Mouse (Mus musculus) neural tube, embryonic 13.5 days (tissue): ENCODE measurements at regions not wholly inside any gene's neighbourhood (a gene's known extent, or its start where the extent isn't known, plus 50 kb on each side); places are given as distances from the start of the nearest gene placed in this dataset.
A peak's percentile ranks its signal among the peaks of the same experiment; 100 is the strongest.

Experiments used
- ATAC-seq: fragments of 200-750 bp; cut with Nextera tagmentation; 2 replicates; pipeline ENCODE4 v1.8.0; 2017; ENCODE audit warnings: low read depth, mild to moderate bottlenecking, moderate TSS enrichment, moderate library complexity
- H3K27ac ChIP-seq: fragments of 300-500 bp; sonication (generic); replicated peaks from 2 replicates; pipeline ENCODE4 v1.5.1; 2015; ENCODE audit warnings: moderate library complexity, mild to moderate bottlenecking, inconsistent platforms
- H3K27me3 ChIP-seq: fragments of 300-500 bp; sonication (generic); 2 replicates; pipeline ENCODE4 v1.6.1; 2015; ENCODE audit warnings: mild to moderate bottlenecking, inconsistent platforms
- H3K36me3 ChIP-seq: fragments of 300-500 bp; sonication (generic); 2 replicates; pipeline ENCODE4 v1.6.1; 2015; ENCODE audit warnings: mild to moderate bottlenecking, inconsistent platforms
- H3K4me1 ChIP-seq: fragments of 300-500 bp; sonication (generic); replicated peaks from 2 replicates; pipeline ENCODE4 v1.6.1; 2015; ENCODE audit warnings: inconsistent platforms
- H3K4me2 ChIP-seq: fragments of 300-500 bp; sonication (generic); 2 replicates; pipeline ENCODE4 v1.6.1; 2015; ENCODE audit warnings: inconsistent platforms, mild to moderate bottlenecking, moderate library complexity
- H3K4me3 ChIP-seq: fragments of 300-500 bp; sonication (generic); 2 replicates; pipeline ENCODE4 v1.5.1; 2015; ENCODE audit warnings: mild to moderate bottlenecking, inconsistent platforms
- H3K9ac ChIP-seq: fragments of 300-500 bp; sonication (generic); 2 replicates; pipeline ENCODE4 v1.6.1; 2015; ENCODE audit warnings: moderate library complexity, mild to moderate bottlenecking, inconsistent platforms
- H3K9me3 ChIP-seq: fragments of 300-500 bp; sonication (generic); 2 replicates; pipeline ENCODE4 v1.6.1; 2016; ENCODE audit warnings: inconsistent platforms
- WGBS: fragments of 180-500 bp; shearing (Covaris S2); methylation state at CpG from one replicate; pipeline ENCODE4 v1.1.7; 2015; 5-methylcytosine and 5-hydroxymethylcytosine counted together

GRCm38 (mm10) chr7:71189757-71190156 lies 161.5 kb downstream of the Gm10295 start:
- peak; percentile 60 for ATAC-seq
- H3K27ac ChIP-seq = peak overlapping the region; percentile 59

DNA sequence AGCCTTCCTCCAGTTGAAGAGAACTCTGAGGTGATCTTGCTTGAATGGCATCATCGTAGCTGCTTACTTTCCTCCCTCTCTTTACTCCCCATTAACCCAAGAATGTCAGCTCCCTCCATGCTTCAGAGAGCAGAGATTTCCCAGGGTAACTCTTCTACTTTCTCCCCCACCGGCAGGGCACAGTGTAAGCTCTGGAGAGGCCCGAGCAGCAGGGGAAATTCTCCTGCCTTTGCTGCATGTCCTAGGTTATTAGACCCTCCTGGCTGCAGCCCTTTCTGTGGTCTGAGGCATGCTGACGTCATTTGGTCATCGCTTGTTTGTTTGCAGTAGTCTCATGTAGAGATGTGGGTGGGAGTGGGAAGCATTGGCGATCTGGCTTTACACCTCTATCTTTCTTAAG lies 163.2 kb downstream of the Gm10295 start:
- no peak overlapping the region; the same call in 1 of the 2 replicates for H3K27ac ChIP-seq
- peaks cover 12% of the 10 kb centered on the region for H3K4me1 ChIP-seq
- H3K9me3 ChIP-seq = no peaks in the 10 kb centered on the region
- H3K9ac ChIP-seq = no peak overlapping the region
- H3K4me2 ChIP-seq = no peak overlapping the region
- WGBS = 29% methylated on average over 6 of the region's 6 CpGs
- no peaks in the 10 kb centered on the region for H3K36me3 ChIP-seq
- ATAC-seq = no peak
- H3K4me3 ChIP-seq = no peak overlapping the region
- H3K27me3 ChIP-seq = no peaks in the 10 kb centered on the region

More at GRCm38 (mm10) chr7:71189757-71190156, 161.5 kb downstream of the Gm10295 start:
- Histone ChIP-seq H3K4me2 (no peak overlapping the region), H3K27me3 (no peaks in the 10 kb centered on the region), H3K36me3 (no peaks in the 10 kb centered on the region), H3K4me3 (no peak overlapping the region), H3K4me1 (peaks cover 14% of the 10 kb centered on the region), H3K9ac (no peak overlapping the region), H3K9me3 (no peaks in the 10 kb centered on the region)
- WGBS = 55% methylated on average over 6 of the region's 6 CpGs

- no peak for ATAC-seq
- H3K4me3 ChIP-seq = no peak overlapping the region
- WGBS = 88% methylated on average over 4 of the region's 4 CpGs
- no peaks in the 10 kb centered on the region for H3K36me3 ChIP-seq
- no peak overlapping the region for H3K9ac ChIP-seq
- H3K27me3 ChIP-seq = no peaks in the 10 kb centered on the region
- no peak overlapping the region for H3K27ac ChIP-seq
- H3K4me2 ChIP-seq = no peak overlapping the region
- H3K4me1 ChIP-seq = no peaks in the 10 kb centered on the region
- H3K9me3 ChIP-seq = no peaks in the 10 kb centered on the region
These were observed 176.4 kb downstream of the Gm10295 start for GRCm38 (mm10) chr7:71174871-71175270.

- Histone ChIP-seq H3K36me3 (no peaks in the 10 kb centered on the region), H3K27me3 (no peaks in the 10 kb centered on the region), H3K27ac (no peak overlapping the region), H3K4me3 (no peak overlapping the region), H3K4me2 (no peak overlapping the region), H3K4me1 (peaks cover 13% of the 10 kb centered on the region), H3K9ac (no peak overlapping the region), H3K9me3 (no peaks in the 10 kb centered on the region)
- ATAC-seq = no peak
- WGBS = 49% methylated on average over 5 of the region's 5 CpGs
These were observed 212.2 kb downstream of the Gm10295 start for GRCm38 (mm10) chr7:71139068-71139467.

- H3K4me1 ChIP-seq = no peaks in the 10 kb centered on the region
- no peaks in the 10 kb centered on the region for H3K27me3 ChIP-seq
- H3K4me3 ChIP-seq = no peak overlapping the region
- WGBS = 94% methylated on average over 1 of the region's 1 CpGs
- no peak overlapping the region for H3K9ac ChIP-seq
- no peaks in the 10 kb centered on the region for H3K9me3 ChIP-seq
- no peak for ATAC-seq
- H3K4me2 ChIP-seq = no peak overlapping the region
- H3K36me3 ChIP-seq = no peaks in the 10 kb centered on the region
- H3K27ac ChIP-seq = no peak overlapping the region
These were observed 221.3 kb downstream of the Gm10295 start for GRCm38 (mm10) chr7:71129981-71130380.

DNA sequence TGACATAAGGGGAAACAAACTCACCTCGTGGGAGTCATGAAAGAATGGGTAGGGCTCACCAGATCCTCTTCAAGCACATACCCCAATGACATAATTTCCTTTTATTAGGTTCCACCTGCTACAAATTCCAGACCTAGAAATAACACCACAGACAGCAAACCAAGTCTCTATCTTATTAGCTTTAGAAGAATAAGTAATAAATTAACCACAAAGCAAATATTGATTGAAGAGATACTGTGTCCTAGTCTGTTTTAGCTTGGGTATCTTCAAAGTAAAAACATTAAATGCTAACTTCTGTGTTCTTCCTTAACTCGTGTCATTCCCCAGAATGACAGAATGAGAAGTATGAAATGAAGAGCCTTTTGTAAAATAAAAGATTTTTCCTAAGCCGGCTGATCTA lies 222.4 kb downstream of the Gm10295 start:
- Histone ChIP-seq H3K4me2 (no peak overlapping the region), H3K27me3 (no peaks in the 10 kb centered on the region), H3K4me3 (no peak overlapping the region), H3K36me3 (no peaks in the 10 kb centered on the region), H3K9me3 (no peaks in the 10 kb centered on the region), H3K9ac (no peak overlapping the region), H3K27ac (no peak overlapping the region), H3K4me1 (no peaks in the 10 kb centered on the region)
- WGBS = 81% methylated on average over 3 of the region's 3 CpGs
- no peak for ATAC-seq

DNA sequence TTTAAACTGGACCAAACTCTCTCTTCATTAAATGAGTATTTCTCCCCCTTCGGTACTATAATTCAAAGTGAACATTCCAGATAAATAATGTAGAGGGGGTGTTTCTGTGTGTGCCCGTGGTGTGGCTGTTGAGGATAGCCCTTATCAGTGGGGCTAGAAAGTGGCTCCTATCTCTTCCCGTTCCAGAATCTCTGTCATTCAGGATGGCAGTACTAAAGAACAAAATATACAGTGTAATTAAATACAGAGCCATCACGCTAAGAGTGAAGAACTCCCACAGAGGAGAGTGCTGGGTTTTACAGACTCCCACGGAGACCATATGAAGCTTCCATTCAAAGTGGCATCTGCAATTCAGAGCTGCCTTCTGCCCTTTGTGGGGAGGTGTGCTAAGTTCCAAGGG lies 229.8 kb downstream of the Gm10295 start:
- ATAC-seq = peak; percentile 79
- Histone ChIP-seq H3K4me1 (peaks cover 23% of the 10 kb centered on the region), H3K27ac (peak overlapping the region; percentile 72), H3K36me3 (no peaks in the 10 kb centered on the region), H3K9ac (no peak overlapping the region), H3K4me3 (no peak overlapping the region), H3K27me3 (no peaks in the 10 kb centered on the region), H3K9me3 (no peaks in the 10 kb centered on the region), H3K4me2 (peak overlapping the region; percentile 18; the same call in 1 of the 2 replicates)
- 18% methylated on average over 5 of the region's 5 CpGs for WGBS

DNA sequence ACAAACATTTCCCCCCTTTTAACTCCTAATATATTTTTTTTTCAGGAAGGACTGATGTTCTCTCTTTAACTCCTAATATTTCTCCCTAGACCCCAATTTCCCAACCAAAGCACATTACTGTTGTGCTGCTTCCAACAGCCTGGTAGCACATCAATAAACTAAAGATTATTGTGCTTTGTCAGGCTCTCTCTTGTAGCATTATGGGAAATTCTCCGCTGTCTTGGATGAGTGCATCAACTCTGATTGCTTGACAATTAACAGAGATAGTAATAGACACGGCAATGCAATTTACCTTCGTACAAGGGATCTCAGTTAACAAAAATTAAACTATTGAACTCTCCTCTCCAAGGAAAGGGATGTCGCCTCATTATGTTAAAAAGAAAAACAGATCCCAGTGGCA lies 230.3 kb downstream of the Gm10295 start:
- peak overlapping the region; percentile 18; the same call in 1 of the 2 replicates for H3K4me2 ChIP-seq
- H3K4me1 ChIP-seq = peaks cover 23% of the 10 kb centered on the region
- no peak overlapping the region for H3K9ac ChIP-seq
- ATAC-seq = peak; percentile 79
- H3K27ac ChIP-seq = peak overlapping the region; percentile 72; the same call in 1 of the 2 replicates
- no peaks in the 10 kb centered on the region for H3K9me3 ChIP-seq
- H3K4me3 ChIP-seq = no peak overlapping the region
- H3K27me3 ChIP-seq = no peaks in the 10 kb centered on the region
- 35% methylated on average over 4 of the region's 4 CpGs for WGBS
- H3K36me3 ChIP-seq = no peaks in the 10 kb centered on the region

DNA sequence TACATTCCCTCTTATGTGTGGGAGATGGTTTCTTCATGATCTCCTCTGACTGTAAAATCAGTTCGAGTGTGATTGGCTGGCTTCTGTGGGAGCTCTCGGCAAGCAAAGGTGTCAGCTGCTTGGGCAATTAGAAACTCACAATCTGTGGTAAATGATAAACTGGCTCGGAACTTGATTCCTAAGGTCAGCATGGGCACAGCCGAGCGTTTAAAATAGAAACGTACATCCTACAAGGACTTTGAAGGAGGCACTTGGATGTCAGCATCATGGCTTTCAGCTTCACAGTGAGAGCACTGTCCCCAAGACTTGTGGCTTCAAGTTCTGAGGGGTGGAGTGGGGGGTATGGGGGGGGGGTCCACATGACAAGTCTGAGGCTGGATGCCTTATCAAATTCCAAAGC lies 231.3 kb downstream of the Gm10295 start:
- ATAC-seq = no peak
- Histone ChIP-seq H3K27ac (no peak overlapping the region), H3K4me1 (peaks cover 23% of the 10 kb centered on the region), H3K27me3 (no peaks in the 10 kb centered on the region), H3K4me2 (no peak overlapping the region), H3K4me3 (no peak overlapping the region), H3K9me3 (no peaks in the 10 kb centered on the region), H3K36me3 (no peaks in the 10 kb centered on the region), H3K9ac (no peak overlapping the region)
- 73% methylated on average over 6 of the region's 6 CpGs for WGBS

- WGBS = 65% methylated on average over 6 of the region's 6 CpGs
- no peak overlapping the region for H3K4me2 ChIP-seq
- no peaks in the 10 kb centered on the region for H3K27me3 ChIP-seq
- H3K9ac ChIP-seq = no peak overlapping the region
- H3K27ac ChIP-seq = no peak overlapping the region
- H3K4me1 ChIP-seq = no peaks in the 10 kb centered on the region
- ATAC-seq = no peak
- no peaks in the 10 kb centered on the region for H3K36me3 ChIP-seq
- H3K4me3 ChIP-seq = no peak overlapping the region
- H3K9me3 ChIP-seq = no peaks in the 10 kb centered on the region
These were observed 244.2 kb downstream of the Gm10295 start for GRCm38 (mm10) chr7:71107101-71107500.

GRCm38 (mm10) chr7:71100266-71100665 lies 251.0 kb downstream of the Gm10295 start:
- H3K9me3 ChIP-seq = no peaks in the 10 kb centered on the region
- no peak overlapping the region for H3K4me2 ChIP-seq
- no peak overlapping the region for H3K27ac ChIP-seq
- no peaks in the 10 kb centered on the region; the same call in 1 of the 2 replicates for H3K4me1 ChIP-seq
- no peaks in the 10 kb centered on the region for H3K36me3 ChIP-seq
- no peak overlapping the region; the same call in 1 of the 2 replicates for H3K9ac ChIP-seq
- H3K4me3 ChIP-seq = no peak overlapping the region
- no peaks in the 10 kb centered on the region for H3K27me3 ChIP-seq
- ATAC-seq = no peak
- 65% methylated on average over 2 of the region's 2 CpGs for WGBS

- no peak overlapping the region for H3K27ac ChIP-seq
- H3K27me3 ChIP-seq = no peaks in the 10 kb centered on the region
- H3K4me2 ChIP-seq = no peak overlapping the region
- H3K9ac ChIP-seq = no peak overlapping the region
- 57% methylated on average over 4 of the region's 4 CpGs for WGBS
- no peak for ATAC-seq
- no peaks in the 10 kb centered on the region for H3K9me3 ChIP-seq
- H3K4me1 ChIP-seq = no peaks in the 10 kb centered on the region; the same call in 1 of the 2 replicates
- H3K36me3 ChIP-seq = no peaks in the 10 kb centered on the region
- no peak overlapping the region for H3K4me3 ChIP-seq
These were observed 253.0 kb downstream of the Gm10295 start for GRCm38 (mm10) chr7:71098276-71098675.

GRCm38 (mm10) chr7:71093301-71093939 lies 257.9 kb downstream of the Gm10295 start:
- no peak for ATAC-seq
- H3K9ac ChIP-seq = no peak overlapping the region
- H3K4me1 ChIP-seq = no peaks in the 10 kb centered on the region
- no peaks in the 10 kb centered on the region for H3K9me3 ChIP-seq
- no peaks in the 10 kb centered on the region for H3K36me3 ChIP-seq
- WGBS = 83% methylated on average over 6 of the region's 6 CpGs
- no peak overlapping the region for H3K27ac ChIP-seq
- H3K4me2 ChIP-seq = no peak overlapping the region
- H3K4me3 ChIP-seq = no peak overlapping the region
- H3K27me3 ChIP-seq = no peaks in the 10 kb centered on the region
